Mouse (Mus musculus): ENCODE results near the gene Zfp729a.
A peak's percentile ranks its signal among the peaks of the same experiment; 100 is the strongest.
"Not testable (repeated sequence)": the region's sequence is repeated elsewhere in the genome, so short reads cannot be mapped to it uniquely, and the experiment has no call there.

The Zfp729a gene

GRCm38 (mm10) chr13:67637294-67638007, at the start of gene Zfp729a, which contains the start of gene Gm49345:
Zfp729a (minus strand) TSS chr13:67637791.
Gm49345 (minus strand) TSS chr13:67637769.
- DNase-seq (ENCODE audit: low spot score in 2 of 2) = peak; percentile 41 to 56

GRCm38 (mm10) chr13:67686971-67687370, 49.4 kb upstream of the Zfp729a start, which contains the start of gene Zfp738:
Zfp738 (minus strand) TSS chr13:67687071.
- DNase-seq (ENCODE audit: low spot score in 2 of 2) = no peak

GRCm38 (mm10) chr13:67683841-67684240, 46.2 kb upstream of the Zfp729a start:
- DNase-seq (ENCODE audit: low spot score in 2 of 2) = not testable (repeated sequence)

- peak; percentile 45 to 67 for DNase-seq (ENCODE audit: low spot score in 2 of 2)
Measured at GRCm38 (mm10) chr13:67682959-67683735, 45.6 kb upstream of the Zfp729a start.

GRCm38 (mm10) chr13:67674902-67675301, 37.3 kb upstream of the Zfp729a start:
- DNase-seq (ENCODE audit: low spot score in 2 of 2) = no peak

GRCm38 (mm10) chr13:67652496-67652895, 14.9 kb upstream of the Zfp729a start:
- DNase-seq (ENCODE audit: low spot score in 2 of 2) = no peak

- no peak for DNase-seq (ENCODE audit: low spot score in 2 of 2)
Measured at GRCm38 (mm10) chr13:67610108-67610507, 27.5 kb downstream of the Zfp729a start.

GRCm38 (mm10) chr13:67609066-67609876, 28.3 kb downstream of the Zfp729a start, which contains the start of gene Zfp729b:
Zfp729b (minus strand) TSS chr13:67609707.
- peak; percentile 76 to 84 for DNase-seq (ENCODE audit: low spot score in 2 of 2)

- DNase-seq (ENCODE audit: low spot score in 2 of 2) = no peak
Measured at GRCm38 (mm10) chr13:67572591-67573189, 64.9 kb downstream of the Zfp729a start.
